22 mouse cellular contexts compared by ENCODE assay signal in genomic region chr15:74201831-74202230, GRCm38 (mm10).
DNase-seq lines count a peak whose midpoint lies in the region; ATAC-seq lines count a peak whose summit lies in the region.
"Had no signal": no experiment of that assay in that cellular context is flagged by ENCODE, and none has a peak within 500 bp of the region (broad histone marks: within the 10 kb centered on the region; RNA-seq: fewer than 3 reads in every experiment).

No protein-coding gene starts in this region.

- no peaks in the 10 kb centered on the region for H3K36me3 ChIP-seq in stomach, embryonic 14.5 days (ENCODE audit: control insufficient read depth, insufficient read depth, low read length)
- H3K36me3 ChIP-seq: embryonic facial prominence, embryonic 10.5 days; forebrain, embryonic 10.5 days; heart, embryonic 12.5 days; hindbrain, embryonic 15.5 days had no signal

- DNase-seq in urinary bladder, adult 18-20 months (ENCODE audit: low spot score in 2 of 2) = peak; percentile 14 to 48
- no peak for DNase-seq in urinary bladder, postnatal 10 days (ENCODE audit: low spot score)
- DNase-seq in 3T3-L1 (ENCODE audit: low read depth, low spot score) = peak; percentile 34
- peak; percentile 29 to 39 for DNase-seq in urinary bladder, postnatal 36 days (ENCODE audit: low spot score in 2 of 2)
- DNase-seq in adrenal gland, postnatal 4 days (ENCODE audit: low spot score in 2 of 2) = no peak
- DNase-seq: adrenal gland, postnatal 14 days; B cell, adult 2 months; cerebellum, adult 18-20 months; cerebellum, postnatal 10 days; gastrocnemius, adult 2 months; gastrocnemius, postnatal 25 days; heart, postnatal 36 days had no signal

- H3K4me3 ChIP-seq in stomach, embryonic 14.5 days (ENCODE audit: low read depth, low read length) = no peak overlapping the region
- H3K4me3 ChIP-seq: embryonic facial prominence, embryonic 10.5 days; erythroblast, embryonic 14.5 days; forebrain, embryonic 10.5 days; gastrocnemius, adult 2 months; heart, embryonic 12.5 days; hindbrain, embryonic 15.5 days had no signal

- H3K4me2 ChIP-seq in stomach, embryonic 14.5 days (replicated peaks; ENCODE audit: low read depth, low read length) = no peak overlapping the region
- H3K4me2 ChIP-seq: heart, embryonic 12.5 days; hindbrain, embryonic 15.5 days had no signal

- 87% methylated on average over 1 of the region's 1 CpGs for WGBS in stomach, embryonic 14.5 days

- no peaks in the 10 kb centered on the region for H3K4me1 ChIP-seq in stomach, embryonic 14.5 days (ENCODE audit: control insufficient read depth, insufficient read depth, low read length)
- H3K4me1 ChIP-seq: hindbrain, embryonic 15.5 days had no signal

- no peak overlapping the region for H3K9ac ChIP-seq in stomach, embryonic 14.5 days (replicated peaks; ENCODE audit: low read depth, low read length)
- H3K9ac ChIP-seq: heart, embryonic 12.5 days; hindbrain, embryonic 15.5 days had no signal

- H3K27me3 ChIP-seq in stomach, embryonic 14.5 days (ENCODE audit: control insufficient read depth, insufficient read depth, low read length) = no peaks in the 10 kb centered on the region
- H3K27me3 ChIP-seq: Patski had no signal

- peak; percentile 46; the same call in 1 of the 2 replicates for ATAC-seq in stomach, embryonic 14.5 days (ENCODE audit: insufficient number of reproducible peaks, insufficient read depth, low FRiP score, low read depth)
- ATAC-seq in erythroblast, adult 5-6 weeks (replicated peaks; ENCODE audit: low FRiP score, poor library complexity, severe bottlenecking) = no peak
- ATAC-seq: activated CD4-positive, CD25-positive, alpha-beta regulatory T cell, adult 4 months; forebrain, embryonic 14.5 days; Patski had no signal

- H3K27ac ChIP-seq in stomach, embryonic 14.5 days (ENCODE audit: low read length) = no peak overlapping the region
- H3K27ac ChIP-seq: embryonic facial prominence, embryonic 10.5 days; forebrain, embryonic 10.5 days; gastrocnemius, adult 2 months; hindbrain, embryonic 15.5 days had no signal

- H3K9me3 ChIP-seq in stomach, embryonic 14.5 days (ENCODE audit: control insufficient read depth, low read depth, low read length) = no peaks in the 10 kb centered on the region
- H3K9me3 ChIP-seq: embryonic facial prominence, embryonic 10.5 days; forebrain, embryonic 10.5 days; heart, embryonic 12.5 days; hindbrain, embryonic 15.5 days had no signal

Comparison
In these comparisons a context has a peak if more than half of its experiments do, and no peak if none do; other contexts are left out.
1. DNase-seq: peak in urinary bladder, adult 18-20 months (2 of 2), 3T3-L1 (single experiment) and urinary bladder, postnatal 36 days (2 of 2); none in urinary bladder, postnatal 10 days (single experiment) and adrenal gland, postnatal 4 days (0 of 2).